Mouse (Mus musculus) brain, embryonic 14.5 days (tissue): ENCODE measurements at regions not wholly inside any gene's neighbourhood (a gene's known extent, or its start where the extent isn't known, plus 50 kb on each side); places are given as distances from the start of the nearest gene placed in this dataset.

Experiments
- DNase-seq: peaks from one replicate; pipeline ENCODE4 v3.0.0-alpha.2; 2011; ENCODE audit warnings: low read depth
- CTCF ChIP-seq: fragments of 200-500 bp; IDR thresholded peaks from 2 replicates; pipeline ENCODE4 v1.5.1; 2012; ENCODE audit warnings: inconsistent platforms, mild to moderate bottlenecking, moderate library complexity, borderline replicate concordance; ENCODE audit not compliant: insufficient read depth, insufficient read length; ENCODE audit errors: extremely low read depth
- POLR2A ChIP-seq: fragments of 200-500 bp; IDR thresholded peaks from 2 replicates; pipeline ENCODE4 v1.6.1; 2012; ENCODE audit warnings: mild to moderate bottlenecking, inconsistent platforms, borderline replicate concordance; ENCODE audit not compliant: poor library complexity, insufficient read depth, insufficient read length, severe bottlenecking; ENCODE audit errors: extremely low read depth

DNA sequence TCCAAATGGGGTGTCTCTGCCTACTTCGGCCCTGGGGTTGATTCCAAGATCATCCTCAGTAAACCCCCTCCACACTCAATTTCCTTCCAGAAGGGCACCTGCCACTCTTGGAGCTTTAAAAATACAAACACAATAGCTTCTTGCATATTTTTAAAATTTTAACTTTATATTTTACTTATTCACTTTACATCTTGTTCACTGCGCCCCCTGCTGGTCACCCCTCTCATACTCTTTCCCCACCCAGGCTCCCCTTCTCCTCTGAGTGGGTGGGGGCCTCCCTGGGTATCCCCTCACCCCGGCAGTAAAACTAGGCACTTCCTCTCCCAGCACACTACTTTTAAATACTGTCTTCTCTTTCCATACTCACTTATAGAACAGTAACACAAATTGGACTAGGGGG lies 79.4 kb upstream of the Ubr2 start:
- DNase-seq: no peak
- TF ChIP-seq CTCF: no peak
- no peak for TF ChIP-seq POLR2A

DNA sequence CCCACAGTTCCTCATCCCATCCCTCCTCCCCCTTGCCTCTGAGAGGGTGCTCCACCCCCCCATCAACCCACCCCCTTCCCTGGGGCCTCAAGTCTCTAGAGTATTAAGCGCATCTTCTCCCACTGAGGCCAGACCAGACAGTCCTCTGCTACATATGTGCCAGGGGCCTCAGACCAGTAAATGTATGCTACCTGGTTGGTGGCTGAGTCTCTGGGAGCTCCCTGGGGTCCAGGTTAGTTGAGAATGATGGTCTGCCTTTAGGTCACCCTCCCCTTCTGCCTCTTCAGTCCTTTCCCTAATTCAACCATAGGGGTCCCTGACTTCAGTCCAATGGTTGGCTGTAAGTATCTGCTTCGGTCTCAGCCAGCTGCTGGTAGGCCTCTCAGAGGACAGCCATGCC lies 58.9 kb upstream of the Ubr2 start:
- TF ChIP-seq POLR2A (no peak), CTCF (no peak)
- DNase-seq: no peak

DNA sequence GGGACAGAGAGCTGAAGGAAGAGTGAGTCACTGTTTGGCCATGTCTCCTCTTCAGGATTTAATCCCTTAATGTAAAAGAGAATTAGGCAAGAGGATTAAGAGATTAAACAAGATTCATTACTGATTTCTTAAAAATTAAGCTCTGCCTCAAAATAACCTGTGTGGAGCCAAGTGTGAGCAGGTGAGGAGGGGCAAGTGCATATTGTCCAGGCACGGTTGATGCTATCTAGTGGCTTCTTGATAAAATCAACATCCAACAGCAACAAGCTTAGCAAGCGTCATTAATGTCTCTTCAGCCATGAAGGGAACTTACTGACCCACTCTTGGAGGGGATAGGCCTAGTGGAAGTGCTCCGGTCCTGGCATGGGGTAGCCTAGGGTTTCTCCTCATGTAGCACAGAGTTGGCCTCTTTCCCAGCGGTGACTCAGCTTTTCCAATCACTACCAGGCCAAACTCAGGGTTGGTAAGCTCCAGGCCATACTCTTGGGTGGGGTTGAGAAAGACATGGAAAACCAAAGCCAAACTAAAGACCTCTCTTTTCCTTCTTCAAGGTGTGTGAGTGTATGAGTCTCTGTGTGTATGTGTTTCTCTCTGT lies 55.0 kb upstream of the Ubr2 start:
- peak; percentile 1 for DNase-seq

DNA sequence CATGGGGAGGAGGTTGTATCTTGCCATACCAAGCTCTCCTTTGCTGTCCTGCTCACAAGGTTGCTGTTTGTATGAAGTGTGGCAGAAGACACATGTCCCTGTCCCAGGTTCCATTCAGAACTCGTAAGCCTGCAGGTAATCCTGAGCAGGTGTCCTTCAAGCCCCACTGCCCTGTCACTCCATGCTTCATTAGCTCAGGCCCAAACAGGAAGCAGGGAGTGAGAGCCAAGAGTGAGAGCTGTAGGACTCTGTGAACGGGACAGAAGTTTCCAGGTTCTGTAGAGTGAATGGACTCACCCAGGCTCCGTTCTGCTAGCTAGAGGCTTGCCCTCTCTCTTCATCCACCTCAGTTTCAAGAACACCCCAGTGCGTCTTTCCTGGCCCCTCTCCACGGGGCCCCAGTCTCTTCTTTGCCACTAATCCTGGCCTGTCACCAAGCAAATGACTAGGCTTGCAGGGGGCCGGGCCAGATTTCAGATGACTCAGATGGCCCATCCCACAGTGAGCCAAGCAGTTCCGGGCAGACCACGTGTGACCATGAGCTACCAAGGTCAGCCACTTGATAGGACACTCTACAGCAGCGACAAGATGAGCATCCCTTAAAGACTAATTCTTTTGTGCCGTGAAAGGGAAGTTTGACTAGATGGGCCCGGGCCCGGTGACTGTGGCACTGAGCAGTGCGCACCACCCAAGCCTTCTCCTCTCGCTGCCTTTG lies 54.4 kb upstream of the Ubr2 start:
- no peak for TF ChIP-seq CTCF
- no peak for TF ChIP-seq POLR2A
- DNase-seq: no peak

More for the DNA sequence above, 55.0 kb upstream of the Ubr2 start:
- TF ChIP-seq CTCF (no peak), POLR2A (no peak)

DNA sequence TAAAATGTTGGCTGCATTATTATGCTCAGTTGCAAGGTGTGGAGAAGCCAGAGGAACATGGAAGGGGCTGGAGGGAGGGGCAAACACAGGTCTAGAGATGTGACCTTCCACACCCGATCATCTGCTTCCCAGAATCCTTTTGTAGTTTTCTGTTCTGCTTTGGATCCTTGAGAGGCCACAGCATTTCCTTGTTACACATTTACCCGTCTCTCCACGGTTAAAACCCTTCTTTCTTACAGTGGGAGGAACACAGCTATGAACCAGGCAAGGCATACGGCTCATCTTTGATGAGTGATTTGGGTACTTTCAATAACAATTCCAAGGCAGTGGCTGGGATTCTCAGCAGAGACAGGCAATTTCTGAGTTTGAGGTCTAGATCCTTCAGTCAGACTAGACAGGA lies 53.6 kb upstream of the Ubr2 start:
- TF ChIP-seq POLR2A (no peak), CTCF (no peak)
- no peak for DNase-seq

DNA sequence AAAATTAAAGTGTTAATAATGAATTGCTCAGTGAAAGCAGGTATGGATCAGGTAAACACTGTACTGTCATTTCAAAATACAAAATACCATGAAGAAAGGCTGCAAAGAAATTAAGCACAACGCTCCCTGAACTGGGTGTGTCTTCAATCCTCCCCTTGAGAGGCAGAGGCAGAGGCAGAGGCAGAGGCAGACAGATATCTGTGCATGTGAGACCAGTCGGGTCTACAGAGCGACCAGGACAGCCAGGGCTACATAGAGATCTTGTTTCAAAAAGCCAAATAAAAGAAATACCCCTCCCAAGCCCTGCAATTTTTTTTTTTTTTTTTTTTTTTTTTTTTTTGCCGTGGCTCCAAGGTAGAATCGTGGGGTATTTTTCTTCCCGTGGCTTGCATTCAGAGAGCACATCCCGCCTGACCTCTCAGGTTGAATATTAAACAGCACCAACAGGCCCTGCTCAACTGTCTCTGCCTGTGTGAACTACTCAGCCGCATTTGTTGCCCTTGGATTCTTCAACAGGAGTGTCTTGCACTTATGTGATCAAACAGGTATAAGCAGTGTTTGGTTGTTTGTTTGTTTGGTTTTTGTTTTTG lies 50.8 kb upstream of the Ubr2 start:
- no peak for DNase-seq
- TF ChIP-seq POLR2A (no peak), CTCF (no peak)
